Mouse (Mus musculus) kidney, adult 11 months (tissue): ENCODE measurements around the gene Fars2.

Experiments used
- DNase-seq: peaks from one replicate; pipeline ENCODE4 v3.0.0; 2022

The Fars2 gene

GRCm38 (mm10) chr13:36530852-36531251 is 413.6 kb downstream of the Fars2 start:
- no peak for DNase-seq

- no peak for DNase-seq
Measured at GRCm38 (mm10) chr13:36531893-36532292, 414.7 kb downstream of the Fars2 start.

- no peak for DNase-seq
Measured at GRCm38 (mm10) chr13:36533071-36533470, 415.9 kb downstream of the Fars2 start.

- no peak for DNase-seq
Measured at GRCm38 (mm10) chr13:36533518-36533917, 416.3 kb downstream of the Fars2 start.

- DNase-seq = peak; percentile 30
Measured at GRCm38 (mm10) chr13:36533966-36534540, 416.8 kb downstream of the Fars2 start.

- no peak for DNase-seq
Measured at GRCm38 (mm10) chr13:36537580-36537979, 420.4 kb downstream of the Fars2 start.

- no peak for DNase-seq
Measured at GRCm38 (mm10) chr13:36538385-36538784, 421.2 kb downstream of the Fars2 start.

GRCm38 (mm10) chr13:36540231-36540630 is 423.0 kb downstream of the Fars2 start:
- DNase-seq = no peak

- DNase-seq = no peak
Measured at GRCm38 (mm10) chr13:36541287-36541780, 424.1 kb downstream of the Fars2 start.

- no peak for DNase-seq
Measured at GRCm38 (mm10) chr13:36550694-36551093, 433.5 kb downstream of the Fars2 start.

- DNase-seq = no peak
Measured at GRCm38 (mm10) chr13:36552522-36553246, 435.5 kb downstream of the Fars2 start.

- no peak for DNase-seq
Measured at GRCm38 (mm10) chr13:36553247-36553642, 436.0 kb downstream of the Fars2 start.

- no peak for DNase-seq
Measured at GRCm38 (mm10) chr13:36554743-36555142, 437.5 kb downstream of the Fars2 start.

GRCm38 (mm10) chr13:36562447-36563441 is 445.5 kb downstream of the Fars2 start:
- no peak for DNase-seq

GRCm38 (mm10) chr13:36564764-36565315 is 447.6 kb downstream of the Fars2 start:
- no peak for DNase-seq

- DNase-seq = no peak
Measured at GRCm38 (mm10) chr13:36576781-36577180, 459.6 kb downstream of the Fars2 start.

- no peak for DNase-seq
Measured at GRCm38 (mm10) chr13:36577916-36578568, 460.8 kb downstream of the Fars2 start.

GRCm38 (mm10) chr13:36578569-36579333 is 461.5 kb downstream of the Fars2 start:
- DNase-seq = peak; percentile 68

- DNase-seq = no peak
Measured at GRCm38 (mm10) chr13:36582406-36583070, 465.3 kb downstream of the Fars2 start.

GRCm38 (mm10) chr13:36583481-36584151 is 466.4 kb downstream of the Fars2 start:
- no peak for DNase-seq
